Mouse (Mus musculus): ENCODE results near the gene Csrp3.

GRCm38 (mm10) chr7:48836949-48837348 is 10.9 kb downstream of the Csrp3 start:
- no peak for TF ChIP-seq MAX (IDR thresholded peaks at IDR 0.05; ENCODE audit: low read length)
- TF ChIP-seq E2F4 (IDR thresholded peaks at IDR 0.05; ENCODE audit: insufficient replicate concordance, low read depth, low read length): no peak
- TF ChIP-seq RAD21 (IDR thresholded peaks at IDR 0.05; ENCODE audit: low read depth, low read length): no peak
- TF ChIP-seq POLR2A (IDR thresholded peaks at IDR 0.05; ENCODE audit: low read depth, low read length): no peak
- no peak for TF ChIP-seq TBP (conservative IDR thresholded peaks at IDR 0.05; ENCODE audit: low read depth, low read length)
- TF ChIP-seq ELF1 (IDR thresholded peaks at IDR 0.05; ENCODE audit: low read depth, low read length): no peak
- no peak for TF ChIP-seq RCOR1 (conservative IDR thresholded peaks at IDR 0.05; ENCODE audit: low read depth, low read length)
- TF ChIP-seq SMC3 (IDR thresholded peaks at IDR 0.05; ENCODE audit: low read depth, low read length): no peak

Data from CH12.LX (cell line).